Comparison of ENCODE assay signal across 24 mouse cellular contexts in genomic region chr6:94615936-94616335, GRCm38 (mm10).
DNase-seq lines count a peak whose midpoint lies in the region; ATAC-seq and TF ChIP-seq lines count a peak whose summit lies in the region.
"Had no signal": no experiment of that assay in that cellular context is flagged by ENCODE, and none has a peak within 500 bp of the region (broad histone marks: within the 10 kb centered on the region; RNA-seq: fewer than 3 reads in every experiment).

No protein-coding gene starts in this region.

- H3K9me3 ChIP-seq in kidney, embryonic 14.5 days (ENCODE audit: control insufficient read depth, low read length), result no peaks in the 10 kb centered on the region
- H3K9me3 ChIP-seq in kidney, embryonic 16.5 days (ENCODE audit: low read length), result no peaks in the 10 kb centered on the region
- no peaks in the 10 kb centered on the region for H3K9me3 ChIP-seq in forebrain, embryonic 13.5 days (replicated peaks)
- H3K9me3 ChIP-seq: embryonic facial prominence, embryonic 13.5 days; embryonic facial prominence, embryonic 15.5 days; forebrain, embryonic 10.5 days; forebrain, embryonic 12.5 days; forebrain, embryonic 15.5 days had no signal

- no peaks in the 10 kb centered on the region for H3K27me3 ChIP-seq in kidney, adult 2 months (replicated peaks; ENCODE audit: control insufficient read depth, insufficient read depth, low read length)
- H3K27me3 ChIP-seq in kidney, embryonic 14.5 days (ENCODE audit: control insufficient read depth, insufficient read depth, low read length), result no peaks in the 10 kb centered on the region
- H3K27me3 ChIP-seq in kidney, embryonic 16.5 days (ENCODE audit: insufficient read depth, low read length), result no peaks in the 10 kb centered on the region
- H3K27me3 ChIP-seq in forebrain, embryonic 13.5 days, result no peaks in the 10 kb centered on the region
- H3K27me3 ChIP-seq: embryonic facial prominence, embryonic 13.5 days; embryonic facial prominence, embryonic 15.5 days; forebrain, embryonic 12.5 days; forebrain, embryonic 15.5 days had no signal

- no peak overlapping the region for H3K4me2 ChIP-seq in kidney, embryonic 14.5 days (replicated peaks; ENCODE audit: low read depth, low read length)
- no peak overlapping the region for H3K4me2 ChIP-seq in kidney, embryonic 16.5 days (replicated peaks; ENCODE audit: low read depth, low read length)
- H3K4me2 ChIP-seq in forebrain, embryonic 13.5 days, result no peak overlapping the region
- H3K4me2 ChIP-seq: embryonic facial prominence, embryonic 13.5 days; embryonic facial prominence, embryonic 15.5 days; forebrain, embryonic 12.5 days; forebrain, embryonic 15.5 days had no signal

- H3K4me3 ChIP-seq in kidney, adult 2 months (ENCODE audit: insufficient read depth, low read depth, low read length), result no peak overlapping the region
- H3K4me3 ChIP-seq in kidney, embryonic 14.5 days (ENCODE audit: low read length), result no peak overlapping the region
- no peak overlapping the region for H3K4me3 ChIP-seq in kidney, embryonic 16.5 days (ENCODE audit: low read length)
- H3K4me3 ChIP-seq in gastrocnemius, adult 2 months, result no peak overlapping the region
- H3K4me3 ChIP-seq in forebrain, embryonic 13.5 days, result no peak overlapping the region
- H3K4me3 ChIP-seq: embryonic facial prominence, embryonic 13.5 days; embryonic facial prominence, embryonic 15.5 days; erythroblast, embryonic 14.5 days; forebrain, embryonic 10.5 days; forebrain, embryonic 12.5 days; forebrain, embryonic 15.5 days had no signal

- no peak for ATAC-seq in kidney, embryonic 14.5 days (ENCODE audit: low FRiP score, low TSS enrichment)
- no peak for ATAC-seq in kidney, embryonic 16.5 days (ENCODE audit: low FRiP score, low TSS enrichment)
- no peak for ATAC-seq in forebrain, embryonic 13.5 days
- ATAC-seq: forebrain, embryonic 15.5 days had no signal

- no peaks in the 10 kb centered on the region for H3K36me3 ChIP-seq in kidney, adult 2 months (ENCODE audit: control insufficient read depth, insufficient read depth, low read length)
- peaks cover 45% of the 10 kb centered on the region for H3K36me3 ChIP-seq in kidney, embryonic 14.5 days (ENCODE audit: control insufficient read depth, insufficient read depth, low read length)
- H3K36me3 ChIP-seq in kidney, embryonic 16.5 days (ENCODE audit: insufficient read depth, low read length), result peaks cover 29% of the 10 kb centered on the region
- peaks cover 93% of the 10 kb centered on the region for H3K36me3 ChIP-seq in forebrain, embryonic 13.5 days (ENCODE audit: poor library complexity, severe bottlenecking)

- intact Hi-C loops in gastrocnemius, adult 2 months (cut with DNase I), result no loop called here

- TF ChIP-seq POLR2A in kidney, adult 2 months (IDR thresholded peaks at IDR 0.05; ENCODE audit: low read depth, low read length), result no peak

- peaks cover 22% of the 10 kb centered on the region; the same call in 1 of the 2 replicates for H3K4me1 ChIP-seq in kidney, adult 2 months (ENCODE audit: control insufficient read depth, insufficient read depth, low read length)
- H3K4me1 ChIP-seq in kidney, embryonic 14.5 days (ENCODE audit: control insufficient read depth, insufficient read depth, low read length), result peaks cover 11% of the 10 kb centered on the region; the same call in 1 of the 2 replicates
- peaks cover 18% of the 10 kb centered on the region for H3K4me1 ChIP-seq in kidney, embryonic 16.5 days (ENCODE audit: insufficient read depth, low read length)
- H3K4me1 ChIP-seq in forebrain, embryonic 13.5 days, result peaks cover 7% of the 10 kb centered on the region; the same call in 1 of the 2 replicates
- H3K4me1 ChIP-seq: embryonic facial prominence, embryonic 15.5 days; forebrain, embryonic 12.5 days had no signal

- no peak overlapping the region for H3K9ac ChIP-seq in kidney, embryonic 14.5 days (ENCODE audit: low read depth, low read length)
- no peak overlapping the region for H3K9ac ChIP-seq in kidney, embryonic 16.5 days (replicated peaks; ENCODE audit: low read length)
- H3K9ac ChIP-seq in forebrain, embryonic 13.5 days, result no peak overlapping the region
- H3K9ac ChIP-seq: embryonic facial prominence, embryonic 13.5 days; embryonic facial prominence, embryonic 15.5 days; forebrain, embryonic 12.5 days; forebrain, embryonic 15.5 days had no signal

- no peak for TF ChIP-seq CTCF in kidney, adult 2 months (conservative IDR thresholded peaks at IDR 0.05; ENCODE audit: insufficient read depth, insufficient read length, low read depth, low read length)
- TF ChIP-seq CTCF in gastrocnemius, adult 2 months (IDR thresholded peaks at IDR 0.05), result no peak

- 45% methylated on average over 4 of the region's 4 CpGs for WGBS in kidney, adult 2 months
- WGBS in kidney, embryonic 14.5 days, result 66% methylated on average over 4 of the region's 4 CpGs
- WGBS in kidney, embryonic 16.5 days, result 64% methylated on average over 4 of the region's 4 CpGs
- 81% methylated on average over 4 of the region's 4 CpGs for WGBS in forebrain, embryonic 13.5 days

- H3K27ac ChIP-seq in kidney, adult 2 months (ENCODE audit: insufficient read depth, low read depth, low read length), result peak overlapping the region; percentile 65
- no peak overlapping the region for H3K27ac ChIP-seq in kidney, embryonic 14.5 days (ENCODE audit: low read depth, low read length)
- H3K27ac ChIP-seq in kidney, embryonic 16.5 days (ENCODE audit: low read length), result no peak overlapping the region
- H3K27ac ChIP-seq in gastrocnemius, adult 2 months, result no peak overlapping the region
- no peak overlapping the region for H3K27ac ChIP-seq in forebrain, embryonic 13.5 days
- H3K27ac ChIP-seq: embryonic facial prominence, embryonic 13.5 days; embryonic facial prominence, embryonic 15.5 days; forebrain, embryonic 10.5 days; forebrain, embryonic 12.5 days; forebrain, embryonic 15.5 days had no signal

- peak; percentile 73 for DNase-seq in kidney, adult 2 months
- DNase-seq in kidney, adult 9 months, result peak; percentile 75
- peak; percentile 30 for DNase-seq in kidney, postnatal 14 days
- peak; percentile 30 to 65 for DNase-seq in kidney, postnatal 25 days
- no peak for DNase-seq in gastrocnemius, adult 2 months
- DNase-seq: adrenal gland, adult 2 months; adrenal gland, postnatal 10 days; adrenal gland, postnatal 25 days; cerebellum, adult 11 months; cerebellum, adult 18-20 months; cerebellum, adult 8-10 months; cerebellum, adult 9-11 months; cerebellum, postnatal 14 days; cerebellum, postnatal 36 days; embryo, embryonic 11 days had no signal
